Mouse (Mus musculus) spleen, postnatal 36 days (tissue): ENCODE data around the gene Gpr4.
A peak's percentile ranks its signal among the peaks of the same experiment; 100 is the strongest.

ENCODE experiments used
- DNase-seq, 2 experiments: peaks; one replicate each; pipeline ENCODE4 v3.0.0; 2022; ENCODE audit warnings: low spot score in 2 of 2, mixed read lengths in 1 of 2

Gpr4 gene

GRCm38 (mm10) chr7:19211996-19212755, at the start of gene Gpr4:
Gpr4 (plus strand) TSS chr7:19212538.
- no peak for DNase-seq

- DNase-seq, result no peak
These were observed 49.4 kb upstream of the Gpr4 start for GRCm38 (mm10) chr7:19162928-19163327.

GRCm38 (mm10) chr7:19163752-19164151, 48.6 kb upstream of the Gpr4 start:
- no peak for DNase-seq

GRCm38 (mm10) chr7:19164189-19164588, 48.1 kb upstream of the Gpr4 start:
- DNase-seq, result no peak

GRCm38 (mm10) chr7:19164978-19165377, 47.4 kb upstream of the Gpr4 start:
- DNase-seq, result no peak

- no peak for DNase-seq
These were observed 46.5 kb upstream of the Gpr4 start, which contains the start of gene Gipr for GRCm38 (mm10) chr7:19165656-19166423. Gipr (minus strand) TSS chr7:19166127.

- no peak for DNase-seq
These were observed 45.3 kb upstream of the Gpr4 start for GRCm38 (mm10) chr7:19166990-19167389.

- DNase-seq, result no peak
These were observed 42.8 kb upstream of the Gpr4 start for GRCm38 (mm10) chr7:19169506-19169905.

- no peak for DNase-seq
These were observed 42.2 kb upstream of the Gpr4 start for GRCm38 (mm10) chr7:19170142-19170541.

- no peak for DNase-seq
These were observed 40.5 kb upstream of the Gpr4 start for GRCm38 (mm10) chr7:19171831-19172230.

GRCm38 (mm10) chr7:19172874-19173273, 39.5 kb upstream of the Gpr4 start:
- DNase-seq, result peak; percentile 60 to 65

- no peak for DNase-seq
These were observed 36.4 kb upstream of the Gpr4 start, which contains the start of gene Eml2 for GRCm38 (mm10) chr7:19175708-19176515. Eml2 (plus strand) TSS chr7:19176421.

GRCm38 (mm10) chr7:19176516-19176947, 35.8 kb upstream of the Gpr4 start:
- no peak for DNase-seq

- no peak for DNase-seq
These were observed 35.1 kb upstream of the Gpr4 start for GRCm38 (mm10) chr7:19177216-19177615.

GRCm38 (mm10) chr7:19178035-19178434, 34.3 kb upstream of the Gpr4 start:
- DNase-seq, result no peak

GRCm38 (mm10) chr7:19178443-19179092, 33.8 kb upstream of the Gpr4 start:
- peak; percentile 63 to 74 for DNase-seq

- DNase-seq, result peak; percentile 65 to 70
These were observed 33.2 kb upstream of the Gpr4 start for GRCm38 (mm10) chr7:19179173-19179572.

GRCm38 (mm10) chr7:19179936-19180335, 32.4 kb upstream of the Gpr4 start:
- no peak for DNase-seq

- peak; percentile 16 to 46 for DNase-seq
These were observed 31.4 kb upstream of the Gpr4 start for GRCm38 (mm10) chr7:19180862-19181429.

- DNase-seq, result no peak
These were observed 28.1 kb upstream of the Gpr4 start for GRCm38 (mm10) chr7:19184250-19184649.

GRCm38 (mm10) chr7:19184758-19185157, 27.6 kb upstream of the Gpr4 start:
- DNase-seq, result no peak
